Mouse (Mus musculus) layer of hippocampus, postnatal 10 days (tissue): ENCODE results near the gene Plod1. TPM values are rescaled to one million over a fixed set of nuclear protein-coding genes. Genes with fewer than 3 reads are reported as not detected.

ENCODE experiments used
- DNase-seq, 2 experiments: peaks; one replicate each; pipeline ENCODE4 v3.0.0; 2021; ENCODE audit warnings: low spot score in 2 of 2
- long read RNA-seq: library from polyadenylated mRNA; stranded (forward); transcript quantifications from one replicate; pipeline ENCODE4 v2.0.0, GENCODE M21; 2023
- total RNA-seq, 2 experiments: library from RNA; stranded (reverse); gene quantifications; 2 replicates each; pipeline ENCODE4 v1.2.3; 2021

The Plod1 gene
- total RNA-seq, result 10 to 100 TPM; 24.0 to 26.0 TPM
- long read RNA-seq, transcript Plod1-201 (19 exons, 3,243 nt), result major isoform, 9 of 20 reads
- long read RNA-seq, partial matches to known transcripts, result 2 of 20 reads
- long read RNA-seq, other reads (novel, unspliced or antisense), result 8 of 20 reads

- peak; percentile 74 to 83 for DNase-seq
These were observed at the start of gene Plod1 for GRCm38 (mm10) chr4:147936331-147936954. Gene Plod1 (minus strand): TSS chr4:147936767.

- no peak for DNase-seq
These were observed 48.9 kb upstream of the Plod1 start, which contains the start of gene Nppb for GRCm38 (mm10) chr4:147985205-147986132. Gene Nppb (plus strand): TSS chr4:147985788.

DNA sequence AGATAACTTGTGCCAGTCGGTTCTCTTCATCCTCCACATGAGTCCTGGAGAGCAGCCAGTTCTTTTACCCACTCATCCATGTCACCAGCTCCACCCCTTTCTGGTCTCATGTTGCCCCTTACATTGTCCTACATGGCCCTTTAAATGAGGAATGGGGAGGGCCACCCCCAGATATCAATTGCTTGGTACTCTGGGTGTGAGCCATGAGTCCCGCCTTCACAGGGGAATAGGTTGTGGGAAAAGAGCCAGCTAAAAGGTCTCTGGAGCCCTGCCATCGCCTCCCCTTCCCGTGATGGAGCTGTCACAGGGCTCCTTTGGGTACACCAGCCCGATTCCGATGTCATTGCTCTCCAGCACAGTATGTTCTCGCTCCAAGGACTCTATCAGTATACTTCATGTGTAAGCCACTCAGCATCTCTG, 42.9 kb upstream of the Plod1 start:
- DNase-seq, result no peak

- DNase-seq, result no peak
These were observed 41.8 kb upstream of the Plod1 start for GRCm38 (mm10) chr4:147978391-147978790.

DNA sequence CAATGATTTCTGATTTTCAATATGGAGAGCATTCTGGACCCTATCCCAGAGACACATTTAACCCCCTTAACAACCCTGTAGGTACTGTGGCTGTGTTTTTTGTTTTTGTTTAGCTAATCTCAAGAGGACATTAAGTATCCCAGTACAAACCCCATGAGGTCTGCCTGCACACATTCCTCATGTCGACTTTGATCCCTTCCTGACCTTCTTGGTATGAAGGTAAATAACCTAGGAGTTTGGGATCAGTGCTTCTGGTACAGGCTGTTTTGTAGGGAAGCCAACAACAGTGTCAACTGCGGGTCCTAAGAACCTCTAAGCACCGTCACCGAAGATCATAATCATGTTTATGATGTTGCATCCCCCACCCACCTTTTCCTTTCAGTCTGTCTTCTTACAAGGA, 41.2 kb upstream of the Plod1 start:
- DNase-seq, result no peak

- no peak for DNase-seq
These were observed 39.7 kb upstream of the Plod1 start for GRCm38 (mm10) chr4:147976237-147976636.

DNA sequence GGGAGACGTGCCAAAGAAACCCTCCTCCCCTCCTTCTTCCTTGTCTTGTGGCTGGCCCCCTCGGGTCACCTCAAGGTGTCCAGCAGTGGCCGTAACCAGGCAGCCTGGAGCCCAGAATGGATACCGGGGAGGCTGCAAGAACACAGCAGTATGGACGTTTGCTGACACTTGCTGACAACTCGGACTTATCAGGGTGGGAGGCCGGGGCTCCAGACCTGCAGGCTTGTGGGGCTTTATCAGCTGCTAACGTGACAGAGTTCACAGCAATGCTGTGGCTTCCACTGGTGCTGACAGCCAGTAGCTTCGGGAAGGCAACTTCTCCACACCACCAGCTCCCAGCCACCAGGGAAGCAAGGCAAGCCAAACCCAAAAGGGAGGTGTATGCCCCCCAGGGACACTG, 32.8 kb upstream of the Plod1 start:
- DNase-seq, result no peak

GRCm38 (mm10) chr4:147968816-147969215, 32.2 kb upstream of the Plod1 start:
- no peak for DNase-seq

- no peak for DNase-seq
These were observed 29.1 kb upstream of the Plod1 start for GRCm38 (mm10) chr4:147965712-147966111.

- DNase-seq, result no peak
These were observed 27.1 kb upstream of the Plod1 start for GRCm38 (mm10) chr4:147963623-147964022.

DNA sequence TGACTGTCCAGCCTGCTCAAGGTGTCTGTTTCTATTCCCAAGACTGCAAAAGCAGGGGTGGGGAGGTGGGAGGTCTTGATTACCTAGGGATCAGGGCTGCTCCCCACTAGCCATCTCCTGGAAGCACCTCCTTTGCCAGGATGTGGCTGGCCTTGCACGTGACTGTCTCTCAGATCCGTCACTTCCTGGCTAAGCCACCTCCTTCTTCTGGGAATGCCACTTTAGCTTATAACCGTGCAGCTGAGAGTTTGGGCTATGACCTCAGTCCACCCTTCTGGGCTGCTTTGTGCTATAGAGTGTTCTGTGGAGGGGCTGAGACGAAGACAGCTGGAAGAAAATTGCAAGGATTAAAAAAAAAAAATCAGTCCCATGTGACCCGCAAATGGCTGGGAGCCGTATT, 26.2 kb upstream of the Plod1 start:
- no peak for DNase-seq

DNA sequence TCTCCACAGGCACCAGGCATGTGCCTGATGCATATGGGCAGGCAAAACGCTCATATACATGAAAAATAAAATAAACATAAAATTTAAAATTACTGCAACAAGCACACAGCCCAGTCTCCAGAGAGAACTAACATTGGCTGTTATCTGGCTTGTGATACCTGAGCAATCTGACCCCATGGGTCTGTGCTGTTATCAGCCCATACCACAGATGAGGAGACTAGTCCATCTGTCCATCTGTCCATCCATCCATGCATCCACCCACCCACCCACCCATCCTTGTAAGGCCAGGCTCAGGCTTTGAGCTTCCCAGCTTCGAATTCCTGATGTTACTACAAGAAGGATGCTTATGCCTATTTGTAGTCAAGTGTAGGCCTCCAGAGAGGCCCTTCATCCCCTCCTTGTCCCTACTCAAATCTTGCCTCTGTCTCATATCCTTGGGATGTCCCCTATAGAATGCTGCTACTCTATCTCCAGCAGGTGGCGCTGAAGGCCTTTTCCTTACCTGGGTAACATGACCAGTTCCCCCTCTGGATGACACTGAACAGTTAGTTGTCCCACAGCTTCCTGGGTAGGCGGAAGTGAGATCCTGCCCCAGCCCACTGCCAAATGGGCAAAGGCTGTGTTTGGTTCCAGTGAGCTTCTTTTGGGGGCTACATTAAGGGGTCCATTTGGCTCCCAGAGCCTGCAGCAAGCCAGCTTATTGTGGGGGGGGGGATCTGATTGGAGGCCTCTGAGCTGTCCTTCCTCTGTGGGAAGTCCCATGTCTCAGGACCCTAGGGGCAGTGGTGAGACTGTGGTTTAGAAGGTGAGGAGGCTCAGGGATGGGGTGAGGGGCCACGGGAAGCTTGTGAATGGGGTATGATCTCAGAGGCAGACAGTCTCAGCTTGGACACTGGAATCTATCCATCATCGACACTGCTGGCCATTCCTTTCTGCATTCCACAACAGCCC, 23.6 kb upstream of the Plod1 start:
- peak; percentile 69 to 71 for DNase-seq

GRCm38 (mm10) chr4:147957141-147957540, 20.6 kb upstream of the Plod1 start:
- no peak for DNase-seq

DNA sequence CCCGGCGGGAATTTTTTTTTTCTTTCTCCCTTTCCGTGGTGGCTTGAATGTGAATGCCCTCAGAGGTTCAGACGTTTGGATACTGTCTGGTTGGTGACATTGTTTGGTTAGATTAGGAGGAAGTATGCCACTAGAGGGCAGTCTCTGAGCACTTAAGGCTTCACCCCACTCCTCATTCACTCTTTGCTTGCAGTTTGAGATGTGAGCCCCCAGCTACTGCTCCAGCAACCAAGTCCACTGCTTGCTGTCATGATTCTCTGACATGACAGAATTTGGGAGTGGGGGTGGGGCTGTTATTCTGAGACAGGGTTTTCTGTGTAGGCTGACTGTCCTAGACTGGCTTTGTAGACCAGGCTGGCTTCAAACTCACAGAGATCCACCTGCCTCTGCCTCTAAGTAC, 17.0 kb upstream of the Plod1 start:
- DNase-seq, result peak; percentile 40 to 60

GRCm38 (mm10) chr4:147947511-147947910, 10.9 kb upstream of the Plod1 start:
- DNase-seq, result no peak

GRCm38 (mm10) chr4:147943005-147943404, 6.4 kb upstream of the Plod1 start:
- DNase-seq, result no peak

GRCm38 (mm10) chr4:147941045-147942020, 4.8 kb upstream of the Plod1 start:
- peak; percentile 47 to 57 for DNase-seq

GRCm38 (mm10) chr4:147940576-147941044, 4.0 kb upstream of the Plod1 start, which contains the start of gene 2510039O18Rik:
Gene 2510039O18Rik (plus strand): TSS chr4:147940895.
- peak; percentile 85 to 87 for DNase-seq

- peak in 1 of 2 experiments; percentile 39 for DNase-seq
These were observed 3.5 kb upstream of the Plod1 start for GRCm38 (mm10) chr4:147940111-147940510.
